Mouse (Mus musculus) heart, postnatal 10 days (tissue): ENCODE results near the gene Nodal. TPM values are rescaled to one million over a fixed set of nuclear protein-coding genes. Genes with fewer than 3 reads are reported as not detected.
A peak's percentile ranks its signal among the peaks of the same experiment; 100 is the strongest.
"Not testable (repeated sequence)": the region's sequence is repeated elsewhere in the genome, so short reads cannot be mapped to it uniquely, and the experiment has no call there.

Experiments
- DNase-seq, 2 experiments: peaks; one replicate each; pipeline ENCODE4 v3.0.0; 2021
- intact Hi-C: fragments of 180-260 bp; cut with DNase I; formaldehyde crosslinking; loops from one replicate; pipeline ENCODE4 v1.15.1; 2025
- total RNA-seq, 2 experiments: library from RNA; stranded (reverse); gene quantifications; 2 replicates each; pipeline ENCODE4 v1.2.3; 2021

Nodal gene
- total RNA-seq, 2 experiments from 2014 or later: 0.25 to 0.41 TPM

GRCm38 (mm10) chr10:61426251-61426757, 8.5 kb downstream of the Nodal start:
- DNase-seq: peak; percentile 82 to 88
- intact Hi-C loops: no loop called here

- DNase-seq: no peak
- intact Hi-C loops: no loop called here
These were observed 10.2 kb downstream of the Nodal start for GRCm38 (mm10) chr10:61427951-61428350.

- no peak for DNase-seq
- intact Hi-C loops: no loop called here
These were observed 10.6 kb downstream of the Nodal start for GRCm38 (mm10) chr10:61428416-61428815.

GRCm38 (mm10) chr10:61429043-61429442, 11.3 kb downstream of the Nodal start:
- intact Hi-C loops: no loop called here
- DNase-seq: no peak

GRCm38 (mm10) chr10:61431375-61431774, 13.6 kb downstream of the Nodal start:
- intact Hi-C loops: no loop called here
- no peak for DNase-seq

GRCm38 (mm10) chr10:61440202-61440800, 22.5 kb downstream of the Nodal start:
- no peak for DNase-seq
- intact Hi-C loops: no loop called here

- DNase-seq: no peak
- intact Hi-C loops: no loop called here
These were observed 25.7 kb downstream of the Nodal start for GRCm38 (mm10) chr10:61443456-61443855.

- no peak for DNase-seq
- intact Hi-C loops: no loop called here
These were observed 26.1 kb downstream of the Nodal start for GRCm38 (mm10) chr10:61443876-61444275.

GRCm38 (mm10) chr10:61445016-61445415, 27.2 kb downstream of the Nodal start:
- no peak for DNase-seq
- intact Hi-C loops: no loop called here

GRCm38 (mm10) chr10:61447581-61448353, 30.0 kb downstream of the Nodal start:
- DNase-seq: peak in 1 of 2 experiments; percentile 38
- intact Hi-C loops: no loop called here

GRCm38 (mm10) chr10:61448834-61449233, 31.1 kb downstream of the Nodal start:
- intact Hi-C loops: no loop called here
- DNase-seq: no peak

GRCm38 (mm10) chr10:61451463-61451930, 33.7 kb downstream of the Nodal start:
- intact Hi-C loops: no loop called here
- DNase-seq: peak; percentile 31 to 49

- intact Hi-C loops: no loop called here
- DNase-seq: peak; percentile 47 to 56
These were observed 34.3 kb downstream of the Nodal start for GRCm38 (mm10) chr10:61451931-61452617.

- intact Hi-C loops: no loop called here
- peak; percentile 99 to 100 for DNase-seq
These were observed 34.9 kb downstream of the Nodal start, which contains the start of gene Eif4ebp2 for GRCm38 (mm10) chr10:61452645-61453044. Gene Eif4ebp2, minus strand, starts transcription at chr10:61452661.

- DNase-seq, intact Hi-C loops: not testable (repeated sequence)
These were observed 35.4 kb downstream of the Nodal start for GRCm38 (mm10) chr10:61453171-61453570.

GRCm38 (mm10) chr10:61457182-61457581, 39.4 kb downstream of the Nodal start:
- no peak for DNase-seq
- intact Hi-C loops: no loop called here

GRCm38 (mm10) chr10:61465009-61465408, 47.2 kb downstream of the Nodal start:
- intact Hi-C loops: no loop called here
- no peak for DNase-seq

- intact Hi-C loops: loop anchor here (2.0 kb wide), 1 partner anchor 193 kb away; no protein-coding TSS in a partner anchor
- no peak for DNase-seq
These were observed 48.5 kb downstream of the Nodal start for GRCm38 (mm10) chr10:61466242-61466641.

- DNase-seq: peak in 1 of 2 experiments; percentile 56
- intact Hi-C loops: loop anchor here (1.0 to 2.0 kb wide), 2 partner anchors 135 to 192 kb away; no protein-coding TSS in a partner anchor
These were observed 49.1 kb downstream of the Nodal start for GRCm38 (mm10) chr10:61466873-61467272.

- intact Hi-C loops: no loop called here
- DNase-seq: no peak
These were observed 51.1 kb downstream of the Nodal start for GRCm38 (mm10) chr10:61468900-61469299.

- DNase-seq: peak; percentile 58 to 63
- intact Hi-C loops: no loop called here
These were observed 55.9 kb downstream of the Nodal start for GRCm38 (mm10) chr10:61473640-61474039.
